Mouse (Mus musculus) MEL (cell line): Measurements from ENCODE around the gene Usf2.

Experiments
- BHLHE40 ChIP-seq: IDR thresholded peaks from 2 replicates; pipeline ENCODE4 v1.6.1; 2012; ENCODE audit warnings: low read depth, mild to moderate bottlenecking, inconsistent platforms, low read length, improper control_type of control experiment, borderline replicate concordance
- CHD2 ChIP-seq: IDR thresholded peaks from 2 replicates; pipeline ENCODE4 v1.6.1; 2011; ENCODE audit warnings: low read length, improper control_type of control experiment
- CTCF ChIP-seq, 3 experiments: IDR thresholded peaks in 2 of 3; conservative IDR thresholded peaks in 1 of 3; 2 replicates each; pipeline ENCODE4 v1.5.1; 2011 to 2012; ENCODE audit warnings: low read length in 3 of 3, low read depth in 2 of 3, mild to moderate bottlenecking in 2 of 3, improper control_type of control experiment in 1 of 3, inconsistent platforms in 1 of 3, mixed read lengths in 1 of 3, moderate library complexity in 1 of 3; ENCODE audit not compliant: control insufficient read depth in 1 of 3, insufficient read depth in 1 of 3, poor library complexity in 1 of 3, severe bottlenecking in 1 of 3
- TBP ChIP-seq: IDR thresholded peaks from 2 replicates; pipeline ENCODE4 v1.8.0; 2011; ENCODE audit warnings: low read depth, low read length, improper control_type of control experiment
- TCF12 ChIP-seq: IDR thresholded peaks from 2 replicates; pipeline ENCODE4 v1.6.1; 2014; ENCODE audit warnings: low read depth, mild to moderate bottlenecking, inconsistent platforms, low read length, improper control_type of control experiment, moderate library complexity
- ZNF384 ChIP-seq: IDR thresholded peaks from 2 replicates; pipeline ENCODE4 v1.6.1; 2012; ENCODE audit warnings: low read depth, mild to moderate bottlenecking, inconsistent platforms, low read length, improper control_type of control experiment

DNA sequence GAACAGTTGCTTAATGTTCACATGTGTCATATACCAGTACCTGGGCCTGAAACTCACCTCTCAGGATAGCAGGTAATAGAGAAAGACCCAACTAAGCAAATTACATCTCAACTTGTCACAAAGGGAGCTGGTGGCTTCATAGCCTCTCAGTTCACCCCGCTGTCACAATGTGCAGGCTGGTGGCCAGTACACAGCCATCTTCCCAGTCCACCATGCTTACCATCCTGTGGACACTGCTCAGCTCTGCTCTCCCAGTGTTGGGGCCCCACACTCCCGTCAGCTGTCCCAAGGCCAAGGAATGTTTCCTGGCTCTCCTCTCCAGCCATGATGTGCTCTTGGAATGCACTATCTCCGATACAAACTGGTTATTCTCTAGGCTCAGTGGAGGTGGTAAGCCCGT lies 25.1 kb upstream of the Usf2 start:
- TF ChIP-seq TBP, result no peak
- no peak for TF ChIP-seq CTCF (IDR thresholded peaks at IDR 0.05 in 2 of 3, conservative IDR thresholded peaks at IDR 0.05 in 1 of 3; ENCODE audit: control insufficient read depth in 1 of 3, insufficient read depth in 1 of 3, low read depth in 2 of 3, low read length in 3 of 3, poor library complexity in 1 of 3, severe bottlenecking in 1 of 3)
- no peak for TF ChIP-seq TCF12
- no peak for TF ChIP-seq CHD2
- TF ChIP-seq ZNF384, result no peak
- TF ChIP-seq BHLHE40, result no peak
